Mouse (Mus musculus) monocyte, adult 59 days (primary cell): ENCODE results near the gene Efemp1. TPM values are rescaled to one million over a fixed set of nuclear protein-coding genes. Genes with fewer than 3 reads are reported as not detected.

Experiments
- total RNA-seq, 2 experiments: library from RNA; stranded (reverse); gene quantifications; one replicate each; pipeline ENCODE4 v1.2.4; 2023

Gene Efemp1
- total RNA-seq, result 1 to 10 TPM; 1.0 to 1.3 TPM

DNA sequence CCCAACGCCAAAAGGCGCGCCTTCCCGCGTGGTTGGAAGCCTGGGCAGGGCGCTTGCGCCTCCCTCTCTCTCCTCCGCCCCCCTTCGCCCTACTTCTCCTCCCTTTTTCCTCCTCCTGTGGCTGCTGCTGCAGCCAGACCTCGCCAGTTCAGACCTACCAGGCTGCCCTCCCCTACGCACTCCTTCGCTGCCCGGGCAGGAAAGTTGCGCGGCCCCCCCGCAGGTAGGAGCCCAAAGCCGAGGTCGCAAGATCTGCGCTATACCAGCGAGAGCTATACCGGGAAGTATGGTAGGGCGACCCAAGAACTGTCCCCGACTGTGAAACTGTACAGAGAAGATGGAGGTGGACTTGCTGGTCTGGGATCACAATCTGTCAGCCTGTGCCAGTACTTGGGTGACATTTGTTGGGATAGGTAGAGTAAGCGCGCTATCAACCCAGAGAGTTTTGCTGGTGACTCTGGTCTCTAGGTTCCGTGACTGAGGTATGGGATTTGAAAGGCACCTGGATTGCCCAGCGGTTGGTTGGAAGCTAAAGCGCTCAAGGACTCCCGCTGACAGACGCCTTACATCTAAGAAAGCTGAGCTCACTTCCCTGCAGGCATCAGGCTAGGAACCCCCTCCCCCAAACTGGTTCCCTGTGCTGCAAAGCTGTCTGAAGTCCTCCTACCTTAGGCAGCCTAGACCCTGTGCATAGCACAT is at the start of gene Efemp1:
TSS of gene Efemp1 (plus strand) at position 103 of the 699 bp plus-strand sequence.

